ENCODE assay signal across 30 mouse cellular contexts in genomic region chr6:129331610-129332009, GRCm38 (mm10). TPM values are rescaled to one million over a fixed set of nuclear protein-coding genes. Genes with fewer than 3 reads are reported as not detected.
DNase-seq lines count a peak whose midpoint lies in the region; ATAC-seq and TF ChIP-seq lines count a peak whose summit lies in the region.
"Had no signal": no experiment of that assay in that cellular context is flagged by ENCODE, and none has a peak within 500 bp of the region (broad histone marks: within the 10 kb centered on the region; RNA-seq: fewer than 3 reads in every experiment).

Gene 4922502D21Rik (minus strand): TSS chr6:129331796.

- no peak within 1 kb of the TSS for H3K27ac ChIP-seq in kidney, embryonic 15.5 days
- peak within 1 kb of the TSS; percentile 96 for H3K27ac ChIP-seq in testis, adult 2 months (ENCODE audit: control insufficient read depth, insufficient read depth, low read depth, low read length)
- H3K27ac ChIP-seq: embryonic facial prominence, embryonic 10.5 days; embryonic facial prominence, embryonic 13.5 days; forebrain, embryonic 12.5 days; forebrain, embryonic 15.5 days; heart, adult 2 months; heart, embryonic 10.5 days; heart, embryonic 13.5 days; hindbrain, embryonic 14.5 days; hindbrain, postnatal 0 days had no signal

- H3K9me3 ChIP-seq in kidney, embryonic 15.5 days (replicated peaks), result no peaks in the 10 kb centered on the region
- H3K9me3 ChIP-seq: embryonic facial prominence, embryonic 10.5 days; embryonic facial prominence, embryonic 13.5 days; forebrain, embryonic 12.5 days; forebrain, embryonic 15.5 days; heart, embryonic 10.5 days; heart, embryonic 13.5 days had no signal

- ATAC-seq in kidney, embryonic 15.5 days (replicated peaks; ENCODE audit: low FRiP score), result peak; percentile 85
- ATAC-seq: forebrain, embryonic 15.5 days; hindbrain, postnatal 0 days had no signal

- 46% methylated on average over 11 of the region's 11 CpGs for WGBS in kidney, embryonic 15.5 days

- 0 out of 2 replicates have a peak, but pooled peaks cover 2% of the 10 kb centered on the region for H3K4me1 ChIP-seq in kidney, embryonic 15.5 days
- H3K4me1 ChIP-seq in testis, adult 2 months (ENCODE audit: control insufficient read depth, insufficient read depth, low read length), result peaks cover 13% of the 10 kb centered on the region
- H3K4me1 ChIP-seq: embryonic facial prominence, embryonic 10.5 days; embryonic facial prominence, embryonic 13.5 days; forebrain, embryonic 12.5 days; forebrain, embryonic 15.5 days; heart, embryonic 10.5 days; heart, embryonic 13.5 days had no signal

- no peak within 1 kb of the TSS for H3K9ac ChIP-seq in kidney, embryonic 15.5 days
- H3K9ac ChIP-seq: embryonic facial prominence, embryonic 13.5 days; forebrain, embryonic 12.5 days; forebrain, embryonic 15.5 days; heart, embryonic 13.5 days; hindbrain, embryonic 14.5 days had no signal

- no peak for TF ChIP-seq CTCF in testis, adult 2 months (IDR thresholded peaks at IDR 0.05; ENCODE audit: control insufficient read depth, insufficient read depth, insufficient replicate concordance, low read depth, low read length)

- peak within 1 kb of the TSS; percentile 16; the same call in 1 of the 2 replicates for H3K4me2 ChIP-seq in kidney, embryonic 15.5 days
- H3K4me2 ChIP-seq: embryonic facial prominence, embryonic 13.5 days; forebrain, embryonic 12.5 days; forebrain, embryonic 15.5 days; heart, embryonic 13.5 days; hindbrain, embryonic 14.5 days had no signal

- TF ChIP-seq POLR2A in testis, adult 2 months (IDR thresholded peaks at IDR 0.05; ENCODE audit: control insufficient read depth, low read depth, low read length), result peak; percentile 95

- H3K27me3 ChIP-seq in kidney, embryonic 15.5 days, result no peaks in the 10 kb centered on the region
- H3K27me3 ChIP-seq in testis, adult 2 months (ENCODE audit: control insufficient read depth, insufficient read depth, low read length), result no peaks in the 10 kb centered on the region
- H3K27me3 ChIP-seq: embryonic facial prominence, embryonic 13.5 days; forebrain, embryonic 12.5 days; forebrain, embryonic 15.5 days; heart, embryonic 13.5 days had no signal

- no peaks in the 10 kb centered on the region for H3K36me3 ChIP-seq in kidney, embryonic 15.5 days
- H3K36me3 ChIP-seq in testis, adult 2 months (ENCODE audit: control insufficient read depth, insufficient read depth, low read length), result peaks cover 2% of the 10 kb centered on the region; the same call in 1 of the 2 replicates
- H3K36me3 ChIP-seq: embryonic facial prominence, embryonic 10.5 days; embryonic facial prominence, embryonic 13.5 days; forebrain, embryonic 12.5 days; forebrain, embryonic 15.5 days; heart, embryonic 10.5 days; heart, embryonic 13.5 days had no signal

- DNase-seq in kidney, postnatal 25 days, result no peak
- no peak for DNase-seq in testis, postnatal 10 days (ENCODE audit: low spot score)
- peak; percentile 35 for DNase-seq in testis, postnatal 14 days (ENCODE audit: low spot score)
- no peak for DNase-seq in right cerebral cortex, adult 18-20 months
- DNase-seq: adrenal gland, adult 2 months; adrenal gland, postnatal 14 days; B cell, adult 2 months; cerebellum, adult 11-12 months; cerebellum, adult 8-10 months; cerebellum, postnatal 10 days; cerebellum, postnatal 36 days; embryo, embryonic 11 days; gastrocnemius, postnatal 25 days; heart, adult 2 months; heart, postnatal 14 days; heart, postnatal 4 days had no signal

- no peak within 1 kb of the TSS for H3K4me3 ChIP-seq in kidney, embryonic 15.5 days (replicated peaks)
- H3K4me3 ChIP-seq in testis, adult 2 months (ENCODE audit: control insufficient read depth, low read depth, low read length), result peak within 1 kb of the TSS; percentile 84
- H3K4me3 ChIP-seq: embryonic facial prominence, embryonic 10.5 days; embryonic facial prominence, embryonic 13.5 days; erythroblast, embryonic 14.5 days; forebrain, embryonic 12.5 days; forebrain, embryonic 15.5 days; heart, adult 2 months; heart, embryonic 10.5 days; heart, embryonic 13.5 days had no signal

RNA-seq across cellular contexts. Expression of gene 4922502D21Rik, which starts in this region (rescaled TPM):
- not detected in 2 replicates for polyA plus RNA-seq in kidney, embryonic 15.5 days (2015; fragmentation: Nextera tagmentation; extraction: Ambion mirVana)
- polyA plus RNA-seq in testis, adult 2 months (2012; rRNA removed), result 661 and 905 TPM in 2 replicates
- polyA plus RNA-seq: adrenal gland, adult 2 months; cortical plate, adult 2 months; embryonic facial prominence, embryonic 10.5 days; erythroblast, embryonic 14.5 days; forebrain, embryonic 12.5 days; forebrain, embryonic 15.5 days; heart, embryonic 10.5 days; heart, embryonic 13.5 days; heart, embryonic 16.5 days; hindbrain, embryonic 11.5 days; hindbrain, postnatal 0 days had no signal

Comparison
In these comparisons a context has a peak if more than half of its experiments do, and no peak if none do; other contexts are left out.
1. RNA of gene 4922502D21Rik (polyA plus RNA-seq): 661 to 905 TPM in testis, adult 2 months; not detected in kidney, embryonic 15.5 days; every median in the first group is over 100 times any median in the second.
2. Peak in ATAC-seq and H3K4me2 ChIP-seq in kidney, embryonic 15.5 days; RNA of the gene not detected or under 1 TPM.